Mouse (Mus musculus) right cerebral cortex, adult 2 months (tissue): ENCODE results near the gene Mug2.
"Not testable (repeated sequence)": the region's sequence is repeated elsewhere in the genome, so short reads cannot be mapped to it uniquely, and the experiment has no call there.

Experiments used
- DNase-seq, 2 experiments: peaks; one replicate each; pipeline ENCODE4 v3.0.0; 2021 to 2022; ENCODE audit warnings: low spot score in 2 of 2

Mug2 gene

GRCm38 (mm10) chr6:122006461-122006860 lies at the start of gene Mug2:
Gene Mug2, plus strand, starts transcription at chr6:122006761.
- DNase-seq: not testable (repeated sequence)

- DNase-seq: not testable (repeated sequence)
Measured at GRCm38 (mm10) chr6:121957803-121958349, 48.7 kb upstream of the Mug2 start.

- DNase-seq: no peak
Measured at GRCm38 (mm10) chr6:121975701-121976100, 30.9 kb upstream of the Mug2 start.

- no peak for DNase-seq
Measured at GRCm38 (mm10) chr6:122100904-122101303, 94.3 kb downstream of the Mug2 start.

- no peak for DNase-seq
Measured at GRCm38 (mm10) chr6:122101671-122102070, 95.1 kb downstream of the Mug2 start.

GRCm38 (mm10) chr6:122116963-122117362 lies 110.4 kb downstream of the Mug2 start:
- no peak for DNase-seq

GRCm38 (mm10) chr6:122129521-122129920 lies 123.0 kb downstream of the Mug2 start:
- DNase-seq: no peak
